In the genomic region with DNA sequence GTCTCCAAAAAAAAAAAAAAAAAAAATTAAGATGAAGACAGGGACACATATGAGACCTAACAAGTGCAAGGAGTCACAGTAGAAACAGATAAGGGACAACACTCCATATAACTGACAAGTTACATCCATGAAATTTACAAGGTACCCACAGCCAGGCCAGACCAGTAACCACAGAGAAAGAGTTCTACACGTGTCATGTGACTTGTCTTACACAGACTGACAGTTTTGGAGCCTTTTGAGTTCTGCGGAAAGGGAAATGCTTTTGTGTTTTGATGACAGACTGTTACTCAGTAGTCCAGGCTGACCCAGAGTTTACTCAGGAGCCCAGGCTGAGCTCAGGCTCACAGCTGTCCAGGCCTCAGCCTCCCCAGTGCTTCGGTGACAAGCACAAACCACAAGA, we compare ENCODE assay signal across 2 mouse cellular contexts.
TF ChIP-seq lines count a peak whose summit lies in the region.

No protein-coding gene starts in this region.

TF ChIP-seq in MEL, 35 proteins besides CTCF, POLR2A, EP300 and RAD21:
- TF ChIP-seq E2F4 (IDR thresholded peaks at IDR 0.05; ENCODE audit: borderline replicate concordance, low read depth, low read length) (no peak), TBP (IDR thresholded peaks at IDR 0.05; ENCODE audit: low read depth, low read length) (no peak), USF1 (IDR thresholded peaks at IDR 0.05; ENCODE audit: low read depth, low read length) (0 out of 2 replicates have a peak, but pooled peaks have one; percentile 21)
TF ChIP-seq in MEL: peak in this region for 1.

TF ChIP-seq in myocyte, 11 proteins besides CTCF, POLR2A, EP300 and RAD21:
- TF ChIP-seq USF1 (IDR thresholded peaks at IDR 0.05; ENCODE audit: low read depth) (peak; percentile 27), MAX (IDR thresholded peaks at IDR 0.05; ENCODE audit: low read depth) (no peak)
TF ChIP-seq in myocyte: peak in this region for 1.
